Mouse (Mus musculus) myocyte (in vitro differentiated cells): ENCODE measurements at regions not wholly inside any gene's neighbourhood (a gene's known extent, or its start where the extent isn't known, plus 50 kb on each side); places are given as distances from the start of the nearest gene placed in this dataset.

ENCODE experiments used
- H3K27me3 ChIP-seq: one replicate; pipeline ENCODE4 v1.6.1; 2011; ENCODE audit not compliant: control insufficient read depth, insufficient read depth, insufficient read length
- H3K36me3 ChIP-seq: one replicate; pipeline ENCODE4 v1.6.1; 2011; ENCODE audit not compliant: control insufficient read depth, insufficient read depth
- H3K4me2 ChIP-seq: one replicate; pipeline ENCODE4 v1.6.1; 2011; ENCODE audit warnings: low read depth, control low read depth
- H3K4me3 ChIP-seq: one replicate; pipeline ENCODE4 v1.5.1; 2011; ENCODE audit warnings: mild to moderate bottlenecking, control low read depth, moderate library complexity
- H3K79me2 ChIP-seq: one replicate; pipeline ENCODE4 v1.6.1; 2011; ENCODE audit not compliant: control insufficient read depth, insufficient read depth
- H3ac ChIP-seq: one replicate; pipeline ENCODE4 v1.6.1; 2011; ENCODE audit not compliant: control insufficient read depth, insufficient read length
- CEBPB ChIP-seq: IDR thresholded peaks from 2 replicates; pipeline ENCODE4 v1.6.1; 2011; ENCODE audit warnings: mild to moderate bottlenecking, moderate library complexity; ENCODE audit not compliant: poor library complexity, insufficient read depth, severe bottlenecking
- E2F4 ChIP-seq: IDR thresholded peaks from one replicate; pipeline ENCODE4 v1.6.1; 2011; ENCODE audit warnings: mild to moderate bottlenecking, control low read depth, moderate library complexity; ENCODE audit not compliant: insufficient read depth
- MAX ChIP-seq: IDR thresholded peaks from one replicate; pipeline ENCODE4 v1.6.1; 2011; ENCODE audit warnings: low read depth, mild to moderate bottlenecking, control low read depth
- MYOD1 ChIP-seq, 3 experiments: IDR thresholded peaks; one replicate each; pipeline ENCODE4 v1.6.1; 2011; ENCODE audit warnings: control low read depth in 2 of 3, low read depth in 2 of 3, mild to moderate bottlenecking in 2 of 3, moderate library complexity in 1 of 3; ENCODE audit not compliant: insufficient read length in 2 of 3, control insufficient read depth in 1 of 3
- MYOG ChIP-seq, 3 experiments: IDR thresholded peaks; one replicate each; pipeline ENCODE4 v1.6.1; 2011; ENCODE audit warnings: control low read depth in 2 of 3, low read depth in 2 of 3, mild to moderate bottlenecking in 2 of 3; ENCODE audit not compliant: insufficient read length in 2 of 3, control insufficient read depth in 1 of 3, insufficient read depth in 1 of 3
- POLR2A ChIP-seq: IDR thresholded peaks from one replicate; pipeline ENCODE4 v1.6.1; 2011; ENCODE audit warnings: low read depth, mild to moderate bottlenecking, control low read depth, moderate library complexity; ENCODE audit not compliant: insufficient read length
- POLR2AphosphoS2 ChIP-seq: IDR thresholded peaks from one replicate; pipeline ENCODE4 v1.6.1; 2011; ENCODE audit warnings: low read depth, control low read depth; ENCODE audit not compliant: insufficient read length
- REST ChIP-seq: IDR thresholded peaks from one replicate; pipeline ENCODE4 v1.6.1; 2011; ENCODE audit warnings: mild to moderate bottlenecking, control low read depth, moderate library complexity; ENCODE audit not compliant: insufficient read depth, insufficient read length
- SRF ChIP-seq: IDR thresholded peaks from one replicate; pipeline ENCODE4 v1.6.1; 2011; ENCODE audit warnings: low read depth; ENCODE audit not compliant: control insufficient read depth, insufficient read length
- TCF12 ChIP-seq: IDR thresholded peaks from one replicate; pipeline ENCODE4 v1.6.1; 2011; ENCODE audit warnings: mild to moderate bottlenecking, control low read depth; ENCODE audit not compliant: poor library complexity, insufficient read depth, severe bottlenecking
- TCF3 ChIP-seq: IDR thresholded peaks from one replicate; pipeline ENCODE4 v1.6.1; 2011; ENCODE audit warnings: low read depth, control low read depth; ENCODE audit not compliant: insufficient read length
- USF1 ChIP-seq: IDR thresholded peaks from one replicate; pipeline ENCODE4 v1.6.1; 2011; ENCODE audit warnings: low read depth, mild to moderate bottlenecking, control low read depth, moderate library complexity

DNA sequence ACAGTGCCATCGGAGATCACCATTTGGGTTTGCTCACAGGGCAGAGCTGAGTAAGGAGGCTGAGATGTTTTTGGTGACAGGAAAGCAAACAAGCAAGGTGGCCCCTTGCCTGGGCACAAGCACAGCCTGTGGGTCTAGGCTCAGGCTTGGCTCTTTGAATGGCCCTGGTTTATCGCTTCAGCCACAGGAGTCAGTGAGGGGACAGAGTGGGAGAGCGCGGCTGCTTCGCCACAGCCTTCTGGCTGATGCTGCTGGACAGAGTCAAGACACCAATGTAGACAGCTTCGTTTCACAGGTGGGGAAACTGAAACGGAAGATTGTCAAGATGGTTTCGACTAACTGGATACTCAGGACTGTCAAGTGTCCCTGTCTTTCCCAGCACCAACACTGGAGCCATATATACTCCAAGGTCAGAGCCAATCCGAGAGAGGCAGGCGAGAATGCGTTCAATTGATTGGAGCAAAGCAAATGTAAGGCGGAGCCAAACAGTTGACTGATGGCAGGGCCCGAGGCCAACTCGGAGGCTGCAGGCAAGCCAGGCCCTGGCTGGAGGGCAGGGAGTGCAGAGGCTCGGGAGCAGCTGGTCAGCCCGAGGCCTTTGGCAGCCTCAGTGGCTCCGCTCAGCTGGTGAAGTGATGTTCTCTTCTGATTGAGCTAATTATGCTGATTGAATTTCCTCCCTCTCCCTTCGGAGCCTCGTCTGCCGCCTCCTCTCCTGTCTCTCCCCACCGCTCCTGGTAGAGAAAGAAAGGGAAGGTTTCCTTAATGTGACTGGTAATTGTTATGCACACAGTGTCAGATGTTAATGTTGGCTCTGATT lies 154.7 kb upstream of the Zc3h12a start:
- Histone ChIP-seq H3K4me2 (no peak overlapping the region), H3ac (no peak overlapping the region), H3K79me2 (no peaks in the 10 kb centered on the region), H3K36me3 (no peaks in the 10 kb centered on the region), H3K27me3 (peaks cover 38% of the 10 kb centered on the region), H3K4me3 (no peak overlapping the region)
- TF ChIP-seq MYOD1 (IDR thresholded peaks at IDR 0.05; ENCODE audit: control insufficient read depth in 1 of 3, insufficient read length in 2 of 3, low read depth in 2 of 3), result no peak
- no peak for TF ChIP-seq USF1
- no peak for TF ChIP-seq SRF

DNA sequence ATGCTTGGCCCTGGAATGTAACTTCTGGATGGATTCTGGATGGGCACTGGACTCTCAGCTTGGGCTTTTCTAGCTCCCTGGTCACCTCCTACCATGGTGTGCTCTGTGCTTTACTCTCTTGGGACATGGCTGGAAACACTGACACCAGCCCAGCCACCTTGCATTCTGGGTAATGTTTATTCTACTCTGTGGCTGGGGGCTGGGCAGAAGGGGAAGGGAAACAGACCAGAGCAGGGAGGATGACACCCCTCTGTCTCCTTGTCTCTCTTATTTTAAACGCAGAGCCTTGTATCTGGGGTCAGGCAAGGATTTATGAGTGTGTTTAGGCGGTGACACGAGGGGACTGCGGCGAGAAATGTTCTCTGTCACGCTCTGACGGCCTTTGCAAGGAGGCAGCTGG lies 151.5 kb upstream of the Zc3h12a start:
- H3K36me3 ChIP-seq, result no peaks in the 10 kb centered on the region
- H3K79me2 ChIP-seq, result no peaks in the 10 kb centered on the region
- TF ChIP-seq REST, result no peak
- TF ChIP-seq TCF12, result no peak
- no peak for TF ChIP-seq MYOG (IDR thresholded peaks at IDR 0.05; ENCODE audit: control insufficient read depth in 1 of 3, insufficient read depth in 1 of 3, insufficient read length in 2 of 3, low read depth in 2 of 3)
- no peak for TF ChIP-seq E2F4
- TF ChIP-seq USF1, result no peak
- TF ChIP-seq POLR2A, result no peak
- no peak for TF ChIP-seq CEBPB
- TF ChIP-seq TCF3, result no peak
- no peak for TF ChIP-seq SRF
- TF ChIP-seq MAX, result no peak
- TF ChIP-seq POLR2AphosphoS2, result no peak
- TF ChIP-seq MYOD1 (IDR thresholded peaks at IDR 0.05; ENCODE audit: control insufficient read depth in 1 of 3, insufficient read length in 2 of 3, low read depth in 2 of 3), result no peak
- no peak overlapping the region for H3K4me2 ChIP-seq
- no peak overlapping the region for H3ac ChIP-seq
- no peak overlapping the region for H3K4me3 ChIP-seq
- peaks cover 59% of the 10 kb centered on the region for H3K27me3 ChIP-seq

DNA sequence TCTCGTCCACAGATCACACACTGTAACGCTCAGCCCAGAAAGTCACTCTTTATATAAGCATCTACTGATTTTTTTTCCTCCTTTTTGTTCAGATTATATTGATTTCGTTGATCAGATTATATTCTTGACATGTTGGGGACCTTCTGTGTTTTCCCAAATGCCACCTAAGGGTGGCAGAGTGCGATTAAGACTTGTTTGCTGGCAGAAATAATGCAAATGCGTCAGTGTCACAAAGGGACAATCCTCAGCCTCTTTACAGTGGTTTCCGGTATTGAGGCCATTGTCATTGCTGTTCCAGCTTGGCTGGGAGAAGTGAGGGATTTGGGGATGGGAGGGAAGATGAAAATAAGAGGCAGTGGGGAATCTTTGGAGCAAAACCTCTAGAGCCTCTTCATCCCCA lies 149.2 kb upstream of the Zc3h12a start:
- peaks cover 59% of the 10 kb centered on the region for H3K27me3 ChIP-seq
- no peaks in the 10 kb centered on the region for H3K79me2 ChIP-seq
- no peaks in the 10 kb centered on the region for H3K36me3 ChIP-seq
- TF ChIP-seq TCF3 (no peak), SRF (no peak), E2F4 (no peak), USF1 (no peak), MYOD1 (IDR thresholded peaks at IDR 0.05; ENCODE audit: control insufficient read depth in 1 of 3, insufficient read length in 2 of 3, low read depth in 2 of 3) (no peak), MYOG (IDR thresholded peaks at IDR 0.05; ENCODE audit: control insufficient read depth in 1 of 3, insufficient read depth in 1 of 3, insufficient read length in 2 of 3, low read depth in 2 of 3) (no peak), TCF12 (no peak), MAX (no peak)
- H3K4me3 ChIP-seq, result no peak overlapping the region
- no peak overlapping the region for H3K4me2 ChIP-seq
- H3ac ChIP-seq, result no peak overlapping the region

DNA sequence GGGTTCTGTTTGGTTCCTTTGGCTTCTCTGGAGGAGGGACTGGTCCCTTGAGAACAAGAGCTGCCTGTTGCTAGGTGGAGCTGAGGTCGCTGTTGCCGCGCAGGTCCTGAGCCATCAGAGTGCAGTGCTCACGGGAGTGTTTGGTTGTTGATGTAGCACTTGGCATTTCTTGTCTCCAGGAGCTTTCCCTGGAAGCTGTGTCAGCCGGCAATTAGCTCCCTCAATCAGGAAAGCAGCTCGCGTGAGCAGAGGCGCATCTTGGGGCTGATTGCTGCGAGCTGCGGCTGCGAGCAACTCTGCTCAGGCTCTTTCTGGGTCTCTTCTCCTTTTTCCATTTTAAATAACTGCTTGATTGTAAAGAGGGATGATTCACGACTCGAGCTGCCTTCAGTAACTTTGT lies 147.6 kb upstream of the Zc3h12a start:
- H3K79me2 ChIP-seq, result no peaks in the 10 kb centered on the region
- TF ChIP-seq E2F4 (no peak), POLR2A (no peak), CEBPB (no peak), TCF3 (no peak), USF1 (no peak), POLR2AphosphoS2 (no peak), REST (no peak), SRF (no peak), TCF12 (no peak), MYOG (IDR thresholded peaks at IDR 0.05; ENCODE audit: control insufficient read depth in 1 of 3, insufficient read depth in 1 of 3, insufficient read length in 2 of 3, low read depth in 2 of 3) (no peak), MAX (no peak), MYOD1 (IDR thresholded peaks at IDR 0.05; ENCODE audit: control insufficient read depth in 1 of 3, insufficient read length in 2 of 3, low read depth in 2 of 3) (no peak)
- no peaks in the 10 kb centered on the region for H3K36me3 ChIP-seq
- no peak overlapping the region for H3ac ChIP-seq
- H3K4me2 ChIP-seq, result no peak overlapping the region
- peaks cover 54% of the 10 kb centered on the region for H3K27me3 ChIP-seq
- H3K4me3 ChIP-seq, result no peak overlapping the region

DNA sequence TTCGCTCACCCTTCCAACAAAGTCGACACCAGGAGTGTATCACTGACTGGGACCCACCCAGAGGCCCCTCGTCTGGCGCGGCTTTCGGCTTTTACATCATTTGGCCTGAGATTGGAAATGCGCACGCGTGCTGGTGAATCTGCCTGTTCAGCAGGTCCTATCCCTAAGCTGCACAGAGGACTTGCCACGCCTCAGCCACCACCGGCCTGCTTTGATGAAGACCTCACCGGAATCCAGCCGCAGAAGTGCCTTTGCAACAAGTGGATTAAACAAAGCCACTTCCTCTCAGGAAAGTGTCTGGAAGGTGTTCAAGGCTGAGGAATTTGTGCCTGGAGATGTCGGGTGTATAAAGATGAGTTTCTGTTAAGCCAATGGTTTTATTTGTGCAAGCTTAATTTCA lies 143.3 kb upstream of the Zc3h12a start:
- TF ChIP-seq USF1 (no peak), MYOG (IDR thresholded peaks at IDR 0.05; ENCODE audit: control insufficient read depth in 1 of 3, insufficient read depth in 1 of 3, insufficient read length in 2 of 3, low read depth in 2 of 3) (no peak), E2F4 (no peak), TCF3 (no peak), MAX (no peak), POLR2AphosphoS2 (no peak), TCF12 (no peak), SRF (no peak), MYOD1 (IDR thresholded peaks at IDR 0.05; ENCODE audit: control insufficient read depth in 1 of 3, insufficient read length in 2 of 3, low read depth in 2 of 3) (no peak), CEBPB (no peak), POLR2A (no peak), REST (no peak)
- H3K36me3 ChIP-seq, result no peaks in the 10 kb centered on the region
- H3K79me2 ChIP-seq, result no peaks in the 10 kb centered on the region
- H3K4me3 ChIP-seq, result no peak overlapping the region
- no peak overlapping the region for H3ac ChIP-seq
- H3K4me2 ChIP-seq, result no peak overlapping the region
- H3K27me3 ChIP-seq, result peaks cover 47% of the 10 kb centered on the region
